Mouse (Mus musculus): ENCODE measurements around the gene Lyst.
"Not testable (repeated sequence)": the region's sequence is repeated elsewhere in the genome, so short reads cannot be mapped to it uniquely, and the experiment has no call there.

Gene Lyst

GRCm38 (mm10) chr13:13590048-13591011, at the start of gene Lyst:
TSS of gene Lyst (plus strand) at chr13:13590397.
- DNase-seq: peak; percentile 100

GRCm38 (mm10) chr13:13543073-13543472, 47.1 kb upstream of the Lyst start:
- not testable (repeated sequence) for DNase-seq

- no peak for DNase-seq
These were observed 43.4 kb upstream of the Lyst start for GRCm38 (mm10) chr13:13546792-13547191.

- no peak for DNase-seq
These were observed 42.3 kb upstream of the Lyst start for GRCm38 (mm10) chr13:13547889-13548288.

GRCm38 (mm10) chr13:13548431-13549190, 41.6 kb upstream of the Lyst start:
- DNase-seq: no peak

GRCm38 (mm10) chr13:13549687-13550660, 40.2 kb upstream of the Lyst start:
- no peak for DNase-seq

- no peak for DNase-seq
These were observed 38.2 kb upstream of the Lyst start for GRCm38 (mm10) chr13:13552020-13552419.

GRCm38 (mm10) chr13:13553660-13554059, 36.5 kb upstream of the Lyst start:
- no peak for DNase-seq

GRCm38 (mm10) chr13:13555196-13555595, 35.0 kb upstream of the Lyst start:
- DNase-seq: no peak

GRCm38 (mm10) chr13:13557001-13557743, 33.0 kb upstream of the Lyst start:
- no peak for DNase-seq

- no peak for DNase-seq
These were observed 31.9 kb upstream of the Lyst start for GRCm38 (mm10) chr13:13558251-13558650.

- peak; percentile 42 for DNase-seq
These were observed 31.3 kb upstream of the Lyst start for GRCm38 (mm10) chr13:13558900-13559299.

GRCm38 (mm10) chr13:13562571-13562970, 27.6 kb upstream of the Lyst start:
- DNase-seq: no peak

GRCm38 (mm10) chr13:13564116-13564515, 26.1 kb upstream of the Lyst start:
- DNase-seq: peak; percentile 44

- peak; percentile 74 for DNase-seq
These were observed 25.7 kb upstream of the Lyst start for GRCm38 (mm10) chr13:13564541-13564940.

GRCm38 (mm10) chr13:13567640-13568039, 22.6 kb upstream of the Lyst start:
- DNase-seq: no peak

GRCm38 (mm10) chr13:13568824-13569223, 21.4 kb upstream of the Lyst start:
- no peak for DNase-seq

- DNase-seq: no peak
These were observed 20.6 kb upstream of the Lyst start for GRCm38 (mm10) chr13:13569603-13570002.

GRCm38 (mm10) chr13:13572060-13572835, 17.9 kb upstream of the Lyst start:
- DNase-seq: no peak

- DNase-seq: no peak
These were observed 17.3 kb upstream of the Lyst start for GRCm38 (mm10) chr13:13572941-13573340.

Data from thymus, postnatal 4 days (tissue).